Mouse (Mus musculus) embryonic fibroblast, embryonic 13.5 days (primary cell): ENCODE measurements around the gene Nudt2.

ENCODE experiments used
- CTCF ChIP-seq: IDR thresholded peaks from 2 replicates; pipeline ENCODE4 v1.5.1; 2011; ENCODE audit warnings: mild to moderate bottlenecking, control low read depth, low read length, moderate library complexity, borderline replicate concordance; ENCODE audit not compliant: insufficient read depth
- POLR2A ChIP-seq: IDR thresholded peaks from 2 replicates; pipeline ENCODE4 v1.6.1; 2011; ENCODE audit warnings: low read depth, mild to moderate bottlenecking, control low read depth, low read length, moderate library complexity

- TF ChIP-seq CTCF: no peak
- no peak for TF ChIP-seq POLR2A
These were observed 29.4 kb downstream of the Nudt2 start for GRCm38 (mm10) chr4:41494378-41494777.
